Mouse (Mus musculus) heart, embryonic 16.5 days (tissue): ENCODE results near the gene Ank. TPM values are rescaled to one million over a fixed set of nuclear protein-coding genes. Genes with fewer than 3 reads are reported as not detected.
A peak's percentile ranks its signal among the peaks of the same experiment; 100 is the strongest.

Experiments used
- ATAC-seq: fragments of 200-750 bp; cut with Nextera tagmentation; replicated peaks from 2 replicates; pipeline ENCODE4 v1.8.0; 2017; ENCODE audit warnings: moderate number of reproducible peaks; ENCODE audit not compliant: insufficient read depth, low FRiP score; ENCODE audit errors: extremely low read depth
- H3K27ac ChIP-seq: fragments of 300-500 bp; sonication (generic); 2 replicates; pipeline ENCODE4 v1.5.1; 2014; ENCODE audit warnings: mild to moderate bottlenecking, low read length, control low read depth, moderate library complexity
- H3K27me3 ChIP-seq: fragments of 300-500 bp; sonication (generic); 2 replicates; pipeline ENCODE4 v1.6.1; 2014; ENCODE audit warnings: low read length, mixed read lengths; ENCODE audit not compliant: control insufficient read depth, insufficient read depth
- H3K36me3 ChIP-seq: fragments of 300-500 bp; sonication (generic); 2 replicates; pipeline ENCODE4 v1.6.1; 2014; ENCODE audit not compliant: control insufficient read depth, insufficient read depth
- H3K4me1 ChIP-seq: fragments of 300-500 bp; sonication (generic); 2 replicates; pipeline ENCODE4 v1.6.1; 2014; ENCODE audit warnings: low read length, mixed read lengths; ENCODE audit not compliant: control insufficient read depth, insufficient read depth
- H3K4me2 ChIP-seq: fragments of 300-500 bp; sonication (generic); 2 replicates; pipeline ENCODE4 v1.6.1; 2014; ENCODE audit warnings: low read depth, mild to moderate bottlenecking, control low read depth, low read length
- H3K4me3 ChIP-seq: fragments of 300-500 bp; sonication (generic); 2 replicates; pipeline ENCODE4 v1.5.1; 2014; ENCODE audit warnings: mild to moderate bottlenecking, control low read depth, low read length
- H3K9ac ChIP-seq: fragments of 300-500 bp; sonication (generic); 2 replicates; pipeline ENCODE4 v1.6.1; 2014; ENCODE audit warnings: low read length, control low read depth
- H3K9me3 ChIP-seq: fragments of 300-500 bp; sonication (generic); replicated peaks from 2 replicates; pipeline ENCODE4 v1.6.1; 2016; ENCODE audit warnings: low read length; ENCODE audit not compliant: control insufficient read depth
- WGBS: fragments of 180-500 bp; shearing (Covaris S2); extraction: QIAGEN DNeasy Blood & Tissue Kit; methylation state at CpG from one replicate; pipeline ENCODE4 v1.1.7; 2014; 5-methylcytosine and 5-hydroxymethylcytosine counted together
- polyA plus RNA-seq: library from polyadenylated mRNA; unstranded; fragments of >200 nt; fragmentation: Nextera tagmentation; extraction: Ambion mirVana; gene quantifications from 2 replicates; pipeline ENCODE4 v1.2.1, GENCODE M21; 2015

The Ank gene
- polyA plus RNA-seq, 1 experiment from 2014 or later = 11.0 TPM

GRCm38 (mm10) chr15:27565626-27566185, 99.2 kb downstream of the Ank start:
- 0 out of 2 replicates have a peak, but pooled peaks cover 3% of the 10 kb centered on the region for H3K36me3 ChIP-seq
- H3K9ac ChIP-seq = no peak overlapping the region

GRCm38 (mm10) chr15:27567356-27567755, 100.9 kb downstream of the Ank start:
- Histone ChIP-seq H3K4me1 (no peaks in the 10 kb centered on the region), H3K9ac (no peak overlapping the region), H3K27me3 (no peaks in the 10 kb centered on the region), H3K9me3 (no peaks in the 10 kb centered on the region), H3K4me3 (no peak overlapping the region), H3K4me2 (no peak overlapping the region), H3K27ac (no peak overlapping the region), H3K36me3 (0 out of 2 replicates have a peak, but pooled peaks cover 3% of the 10 kb centered on the region)
- ATAC-seq = no peak
- WGBS = 92% methylated on average over 16 of the region's 16 CpGs

More at GRCm38 (mm10) chr15:27565626-27566185, 99.2 kb downstream of the Ank start:
- Histone ChIP-seq H3K4me3 (no peak overlapping the region), H3K27me3 (no peaks in the 10 kb centered on the region), H3K4me2 (no peak overlapping the region), H3K4me1 (no peaks in the 10 kb centered on the region), H3K27ac (no peak overlapping the region), H3K9me3 (no peaks in the 10 kb centered on the region)
- no peak for ATAC-seq
- 87% methylated on average over 10 of the region's 10 CpGs for WGBS

- no peak overlapping the region for H3K9ac ChIP-seq
- no peaks in the 10 kb centered on the region for H3K4me1 ChIP-seq
Observed at GRCm38 (mm10) chr15:27568371-27568770, 101.9 kb downstream of the Ank start.

GRCm38 (mm10) chr15:27569924-27570323, 103.4 kb downstream of the Ank start:
- no peaks in the 10 kb centered on the region for H3K27me3 ChIP-seq
- 89% methylated on average over 2 of the region's 2 CpGs for WGBS
- no peak overlapping the region for H3K4me3 ChIP-seq
- no peak overlapping the region for H3K9ac ChIP-seq
- 0 out of 2 replicates have a peak, but pooled peaks cover 3% of the 10 kb centered on the region for H3K36me3 ChIP-seq
- no peak overlapping the region for H3K27ac ChIP-seq
- ATAC-seq = no peak
- H3K4me1 ChIP-seq = no peaks in the 10 kb centered on the region
- no peaks in the 10 kb centered on the region for H3K9me3 ChIP-seq
- H3K4me2 ChIP-seq = no peak overlapping the region

More at GRCm38 (mm10) chr15:27568371-27568770, 101.9 kb downstream of the Ank start:
- no peak for ATAC-seq
- no peak overlapping the region for H3K27ac ChIP-seq
- 84% methylated on average over 6 of the region's 6 CpGs for WGBS
- no peaks in the 10 kb centered on the region for H3K9me3 ChIP-seq
- H3K4me3 ChIP-seq = no peak overlapping the region
- no peaks in the 10 kb centered on the region for H3K27me3 ChIP-seq
- H3K36me3 ChIP-seq = 0 out of 2 replicates have a peak, but pooled peaks cover 3% of the 10 kb centered on the region
- no peak overlapping the region for H3K4me2 ChIP-seq

- Histone ChIP-seq H3K4me1 (peaks cover 2% of the 10 kb centered on the region; the same call in 1 of the 2 replicates), H3K36me3 (0 out of 2 replicates have a peak, but pooled peaks cover 3% of the 10 kb centered on the region), H3K9ac (no peak overlapping the region), H3K27me3 (no peaks in the 10 kb centered on the region), H3K27ac (no peak overlapping the region), H3K9me3 (no peaks in the 10 kb centered on the region), H3K4me3 (no peak overlapping the region), H3K4me2 (no peak overlapping the region)
- WGBS = 85% methylated on average over 4 of the region's 4 CpGs
- ATAC-seq = no peak
Observed at GRCm38 (mm10) chr15:27570385-27570784, 103.9 kb downstream of the Ank start.

- Histone ChIP-seq H3K36me3 (0 out of 2 replicates have a peak, but pooled peaks cover 3% of the 10 kb centered on the region), H3K4me3 (no peak overlapping the region), H3K27ac (no peak overlapping the region), H3K9ac (no peak overlapping the region), H3K4me2 (no peak overlapping the region), H3K27me3 (no peaks in the 10 kb centered on the region), H3K9me3 (no peaks in the 10 kb centered on the region), H3K4me1 (peaks cover 10% of the 10 kb centered on the region)
- 0 out of 2 replicates have a peak, but pooled peaks have one; percentile 21 for ATAC-seq
- WGBS = 56% methylated on average over 8 of the region's 8 CpGs
Observed at GRCm38 (mm10) chr15:27571179-27571578, 104.7 kb downstream of the Ank start.

GRCm38 (mm10) chr15:27574992-27575781, 108.7 kb downstream of the Ank start:
- Histone ChIP-seq H3K27ac (peak overlapping the region; percentile 81), H3K4me3 (no peak overlapping the region), H3K4me2 (no peak overlapping the region), H3K27me3 (no peaks in the 10 kb centered on the region), H3K36me3 (no peaks in the 10 kb centered on the region), H3K4me1 (peaks cover 19% of the 10 kb centered on the region), H3K9ac (no peak overlapping the region), H3K9me3 (no peaks in the 10 kb centered on the region)
- ATAC-seq = peak; percentile 32; the same call in 1 of the 2 replicates
- 70% methylated on average over 8 of the region's 8 CpGs for WGBS

- H3K27ac ChIP-seq = peak overlapping the region; percentile 81
- H3K4me2 ChIP-seq = no peak overlapping the region
- H3K9me3 ChIP-seq = no peaks in the 10 kb centered on the region
- H3K4me3 ChIP-seq = no peak overlapping the region
- peaks cover 26% of the 10 kb centered on the region for H3K4me1 ChIP-seq
- H3K9ac ChIP-seq = no peak overlapping the region
- 44% methylated on average over 3 of the region's 3 CpGs for WGBS
- H3K27me3 ChIP-seq = no peaks in the 10 kb centered on the region
- ATAC-seq = peak; percentile 47; the same call in 1 of the 2 replicates
- no peaks in the 10 kb centered on the region for H3K36me3 ChIP-seq
Observed at GRCm38 (mm10) chr15:27575932-27576331, 109.5 kb downstream of the Ank start.

GRCm38 (mm10) chr15:27576886-27577285, 110.4 kb downstream of the Ank start:
- Histone ChIP-seq H3K9me3 (no peaks in the 10 kb centered on the region), H3K4me2 (no peak overlapping the region), H3K27ac (peak overlapping the region; percentile 0; the same call in 1 of the 2 replicates), H3K4me3 (no peak overlapping the region), H3K27me3 (no peaks in the 10 kb centered on the region), H3K4me1 (peaks cover 30% of the 10 kb centered on the region), H3K36me3 (no peaks in the 10 kb centered on the region), H3K9ac (no peak overlapping the region)
- 79% methylated on average over 1 of the region's 1 CpGs for WGBS
- no peak for ATAC-seq
